Mouse (Mus musculus) kidney, embryonic 14.5 days (tissue): ENCODE results near the gene Usp19. TPM values are rescaled to one million over a fixed set of nuclear protein-coding genes. Genes with fewer than 3 reads are reported as not detected.

Experiments used
- ATAC-seq: fragments of 200-750 bp; cut with Nextera tagmentation; 2 replicates; pipeline ENCODE4 v1.8.0; 2017; ENCODE audit warnings: moderate number of reproducible peaks, mild to moderate bottlenecking, moderate TSS enrichment, moderate library complexity; ENCODE audit not compliant: low FRiP score, low TSS enrichment
- H3K27ac ChIP-seq: fragments of 300-500 bp; sonication (generic); 2 replicates; pipeline ENCODE4 v1.5.1; 2014; ENCODE audit warnings: low read depth, mild to moderate bottlenecking, low read length, moderate library complexity, mixed read lengths
- H3K27me3 ChIP-seq: fragments of 300-500 bp; sonication (generic); 2 replicates; pipeline ENCODE4 v1.6.1; 2014; ENCODE audit warnings: mild to moderate bottlenecking, low read length; ENCODE audit not compliant: control insufficient read depth, insufficient read depth
- H3K36me3 ChIP-seq: fragments of 300-500 bp; sonication (generic); 2 replicates; pipeline ENCODE4 v1.6.1; 2014; ENCODE audit warnings: low read length, mixed read lengths; ENCODE audit not compliant: control insufficient read depth, insufficient read depth
- H3K4me1 ChIP-seq: fragments of 300-500 bp; sonication (generic); 2 replicates; pipeline ENCODE4 v1.6.1; 2014; ENCODE audit warnings: low read length, mixed read lengths; ENCODE audit not compliant: control insufficient read depth, insufficient read depth
- H3K4me2 ChIP-seq: fragments of 300-500 bp; sonication (generic); replicated peaks from 2 replicates; pipeline ENCODE4 v1.6.1; 2014; ENCODE audit warnings: low read depth, mild to moderate bottlenecking, low read length
- H3K4me3 ChIP-seq: fragments of 300-500 bp; sonication (generic); 2 replicates; pipeline ENCODE4 v1.5.1; 2014; ENCODE audit warnings: mild to moderate bottlenecking, low read length
- H3K9ac ChIP-seq: fragments of 300-500 bp; sonication (generic); 2 replicates; pipeline ENCODE4 v1.6.1; 2014; ENCODE audit warnings: low read depth, mild to moderate bottlenecking, low read length, moderate library complexity
- H3K9me3 ChIP-seq: fragments of 300-500 bp; sonication (generic); 2 replicates; pipeline ENCODE4 v1.6.1; 2016; ENCODE audit warnings: low read length; ENCODE audit not compliant: control insufficient read depth
- WGBS: fragments of 180-500 bp; shearing (Covaris S2); extraction: QIAGEN DNeasy Blood & Tissue Kit; methylation state at CpG from one replicate; pipeline ENCODE4 v1.1.7; 2014; 5-methylcytosine and 5-hydroxymethylcytosine counted together
- polyA plus RNA-seq: library from polyadenylated mRNA; unstranded; fragments of >200 nt; fragmentation: Nextera tagmentation; extraction: Ambion mirVana; gene quantifications from 2 replicates; pipeline ENCODE4 v1.2.1, GENCODE M21; 2014

Gene Usp19
- polyA plus RNA-seq, 1 experiment from 2014 or later: 69.4 TPM

GRCm38 (mm10) chr9:108489215-108489614 is 1.2 kb upstream of the Usp19 start:
- no peak overlapping the region for H3K4me2 ChIP-seq
- no peak for ATAC-seq
- H3K9me3 ChIP-seq: no peaks in the 10 kb centered on the region
- no peak overlapping the region for H3K4me3 ChIP-seq
- no peak overlapping the region; the same call in 1 of the 2 replicates for H3K9ac ChIP-seq
- peaks cover 11% of the 10 kb centered on the region for H3K4me1 ChIP-seq
- H3K27me3 ChIP-seq: no peaks in the 10 kb centered on the region
- WGBS: 96% methylated on average over 20 of the region's 20 CpGs
- H3K36me3 ChIP-seq: peaks cover 76% of the 10 kb centered on the region
- H3K27ac ChIP-seq: peak overlapping the region; percentile 97; the same call in 1 of the 2 replicates

GRCm38 (mm10) chr9:108489702-108490558 is 472 bp upstream of the Usp19 start:
- 62% methylated on average over 26 of the region's 26 CpGs for WGBS
- peak overlapping the region; percentile 86 for H3K4me2 ChIP-seq

GRCm38 (mm10) chr9:108491286-108491580 is 831 bp downstream of the Usp19 start:
- Histone ChIP-seq H3K27me3 (no peaks in the 10 kb centered on the region), H3K4me1 (peaks cover 11% of the 10 kb centered on the region), H3K9me3 (no peaks in the 10 kb centered on the region), H3K4me2 (peak overlapping the region; percentile 86), H3K9ac (peak overlapping the region; percentile 97), H3K36me3 (peaks cover 77% of the 10 kb centered on the region), H3K27ac (peak overlapping the region; percentile 97), H3K4me3 (peak overlapping the region; percentile 98)
- 5% methylated on average over 12 of the region's 12 CpGs for WGBS
- no peak for ATAC-seq

More at GRCm38 (mm10) chr9:108489702-108490558, 472 bp upstream of the Usp19 start:
- Histone ChIP-seq H3K27me3 (no peaks in the 10 kb centered on the region), H3K4me3 (peak overlapping the region; percentile 98), H3K9me3 (no peaks in the 10 kb centered on the region), H3K36me3 (peaks cover 78% of the 10 kb centered on the region), H3K27ac (peak overlapping the region; percentile 97), H3K9ac (peak overlapping the region; percentile 97), H3K4me1 (peaks cover 11% of the 10 kb centered on the region)
- peak; percentile 22 for ATAC-seq

- WGBS: 84% methylated on average over 16 of the region's 16 CpGs
- H3K9me3 ChIP-seq: no peaks in the 10 kb centered on the region
- peaks cover 11% of the 10 kb centered on the region for H3K4me1 ChIP-seq
- H3K27ac ChIP-seq: no peak overlapping the region; the same call in 1 of the 2 replicates
- H3K36me3 ChIP-seq: peaks cover 77% of the 10 kb centered on the region
- H3K9ac ChIP-seq: peak overlapping the region; percentile 97; the same call in 1 of the 2 replicates
- H3K4me2 ChIP-seq: peak overlapping the region; percentile 86
- no peak for ATAC-seq
- H3K27me3 ChIP-seq: no peaks in the 10 kb centered on the region
- H3K4me3 ChIP-seq: peak overlapping the region; percentile 98
Observed at GRCm38 (mm10) chr9:108492043-108492750, 1.8 kb downstream of the Usp19 start.

- H3K4me2 ChIP-seq: no peak overlapping the region
- no peak overlapping the region for H3K27ac ChIP-seq
- peaks cover 77% of the 10 kb centered on the region for H3K36me3 ChIP-seq
- peaks cover 11% of the 10 kb centered on the region for H3K4me1 ChIP-seq
- no peak overlapping the region for H3K9ac ChIP-seq
- no peak for ATAC-seq
- no peaks in the 10 kb centered on the region for H3K9me3 ChIP-seq
- H3K27me3 ChIP-seq: no peaks in the 10 kb centered on the region
- WGBS: 93% methylated on average over 8 of the region's 8 CpGs
- H3K4me3 ChIP-seq: no peak overlapping the region
Observed at GRCm38 (mm10) chr9:108493246-108493645, 2.8 kb downstream of the Usp19 start.

- ATAC-seq: no peak
- Histone ChIP-seq H3K9me3 (no peaks in the 10 kb centered on the region), H3K27me3 (no peaks in the 10 kb centered on the region), H3K4me1 (peaks cover 11% of the 10 kb centered on the region), H3K9ac (no peak overlapping the region), H3K27ac (no peak overlapping the region), H3K4me2 (no peak overlapping the region), H3K4me3 (no peak overlapping the region), H3K36me3 (peaks cover 77% of the 10 kb centered on the region)
- WGBS: 94% methylated on average over 19 of the region's 19 CpGs
Observed at GRCm38 (mm10) chr9:108494146-108494825, 3.9 kb downstream of the Usp19 start.

- H3K27me3 ChIP-seq: no peaks in the 10 kb centered on the region
- H3K9ac ChIP-seq: no peak overlapping the region
- 79% methylated on average over 10 of the region's 10 CpGs for WGBS
- no peak overlapping the region for H3K27ac ChIP-seq
- H3K4me3 ChIP-seq: no peak overlapping the region
- no peaks in the 10 kb centered on the region for H3K9me3 ChIP-seq
- H3K4me1 ChIP-seq: peaks cover 11% of the 10 kb centered on the region
- no peak overlapping the region for H3K4me2 ChIP-seq
- peaks cover 80% of the 10 kb centered on the region for H3K36me3 ChIP-seq
- ATAC-seq: no peak
Observed at GRCm38 (mm10) chr9:108494905-108495304, 4.5 kb downstream of the Usp19 start.

GRCm38 (mm10) chr9:108499231-108499630 is 8.8 kb downstream of the Usp19 start:
- no peak for ATAC-seq
- Histone ChIP-seq H3K4me3 (no peak overlapping the region), H3K36me3 (peaks cover 88% of the 10 kb centered on the region), H3K9me3 (no peaks in the 10 kb centered on the region), H3K27ac (no peak overlapping the region), H3K27me3 (no peaks in the 10 kb centered on the region), H3K4me2 (no peak overlapping the region), H3K4me1 (no peaks in the 10 kb centered on the region), H3K9ac (no peak overlapping the region)
- WGBS: 87% methylated on average over 7 of the region's 7 CpGs
